Mouse (Mus musculus) R1 (cell line): Measurements from ENCODE around the gene Cadm3.

Experiments used
- DNase-seq: peaks from one replicate; pipeline ENCODE4 v3.0.0-alpha.2; 2018; ENCODE audit warnings: low read depth, low spot score

Cadm3 gene

DNA sequence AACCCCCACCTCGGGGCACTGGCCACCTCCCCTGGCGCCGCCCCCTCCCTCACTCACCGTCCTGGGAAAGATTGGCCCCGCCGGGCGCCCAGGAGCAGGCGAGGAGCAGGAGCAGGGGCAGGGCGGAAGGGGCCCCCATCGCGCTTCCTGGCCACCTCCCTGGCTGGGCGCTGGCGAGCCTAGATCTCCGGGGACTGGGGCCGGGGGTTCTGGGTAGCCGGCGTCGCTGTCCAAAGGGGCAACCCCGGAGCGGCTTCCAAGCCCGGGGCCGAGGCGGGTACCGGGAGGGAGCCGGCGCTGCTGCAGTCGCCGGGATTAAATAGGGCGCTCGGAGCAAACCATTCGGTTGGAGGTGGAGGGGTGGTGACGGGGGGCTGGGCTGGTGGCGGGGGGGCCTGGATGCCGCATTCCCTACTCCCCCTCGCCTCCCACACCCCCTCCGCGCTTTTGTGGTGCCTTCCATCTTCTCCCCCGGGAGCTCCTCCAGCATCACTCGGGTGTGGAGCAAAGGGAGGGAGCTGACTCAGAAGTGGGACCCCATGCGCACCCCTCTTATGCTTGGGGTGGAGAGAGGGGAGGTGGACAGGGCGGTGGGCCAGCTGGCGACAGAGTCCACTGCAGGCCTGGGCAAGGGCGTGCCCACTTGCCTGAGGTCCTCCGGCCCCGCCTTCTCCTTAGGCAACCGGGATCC, at the start of gene Cadm3:
Cadm3 (minus strand) TSS at position 340 of the 691 bp plus-strand sequence.
- peak; percentile 31 for DNase-seq

DNA sequence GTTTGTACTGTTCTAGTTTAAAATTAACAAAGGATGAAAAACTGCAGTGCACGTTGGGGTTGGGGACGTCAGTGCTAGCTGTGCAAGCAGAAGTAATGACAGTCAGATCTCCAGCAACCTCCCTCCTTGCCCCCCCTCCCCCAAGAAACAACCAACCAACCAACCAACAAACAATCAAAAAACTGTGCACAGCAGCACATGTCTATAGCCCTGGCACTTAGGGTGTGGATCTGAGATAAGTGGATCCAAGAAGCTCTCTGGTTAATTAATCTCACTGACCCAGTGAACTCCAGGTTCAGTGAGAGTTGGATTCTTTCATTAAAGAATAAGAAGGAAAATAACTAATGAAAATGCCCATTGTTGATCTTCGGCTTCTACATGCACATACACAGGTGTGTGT, 47.1 kb upstream of the Cadm3 start:
- DNase-seq = no peak

DNA sequence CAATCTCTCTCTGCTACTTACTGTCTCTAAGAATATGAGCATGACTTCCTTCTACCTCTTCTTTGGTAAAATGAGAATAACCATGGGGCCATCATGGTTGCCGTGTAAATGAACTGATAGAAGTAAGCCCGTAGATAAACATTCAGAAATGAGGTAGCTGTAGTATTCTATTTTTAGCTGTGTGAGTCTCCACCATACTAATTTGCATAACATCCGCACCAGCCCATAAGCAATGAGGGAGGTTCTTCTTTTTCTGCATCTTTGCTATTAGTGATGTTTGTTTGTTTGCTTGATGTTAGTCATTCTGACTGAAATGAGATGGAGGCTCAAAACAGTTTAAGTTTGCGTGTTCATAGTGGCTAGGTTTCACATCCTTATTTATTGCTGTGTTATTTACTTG, 44.4 kb upstream of the Cadm3 start:
- DNase-seq = no peak

DNA sequence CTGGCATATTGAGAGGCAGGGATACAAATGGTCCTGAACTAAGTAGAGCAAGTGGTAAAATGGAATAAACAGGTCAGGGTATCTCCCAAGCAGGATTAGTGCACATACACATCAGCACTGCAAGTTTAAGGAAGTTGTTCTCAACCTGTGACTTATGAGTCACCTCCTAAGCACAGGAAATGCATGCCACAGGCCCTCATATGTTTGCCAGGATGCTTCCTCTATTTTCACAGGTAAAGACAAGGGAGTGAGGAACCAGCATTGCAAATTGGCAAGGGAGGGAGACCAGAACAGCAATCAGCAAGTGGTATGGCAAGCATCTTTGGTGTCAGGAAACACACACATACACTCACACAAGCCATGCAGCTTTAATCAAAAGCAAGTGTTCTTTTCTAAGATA, 41.6 kb upstream of the Cadm3 start:
- no peak for DNase-seq

DNA sequence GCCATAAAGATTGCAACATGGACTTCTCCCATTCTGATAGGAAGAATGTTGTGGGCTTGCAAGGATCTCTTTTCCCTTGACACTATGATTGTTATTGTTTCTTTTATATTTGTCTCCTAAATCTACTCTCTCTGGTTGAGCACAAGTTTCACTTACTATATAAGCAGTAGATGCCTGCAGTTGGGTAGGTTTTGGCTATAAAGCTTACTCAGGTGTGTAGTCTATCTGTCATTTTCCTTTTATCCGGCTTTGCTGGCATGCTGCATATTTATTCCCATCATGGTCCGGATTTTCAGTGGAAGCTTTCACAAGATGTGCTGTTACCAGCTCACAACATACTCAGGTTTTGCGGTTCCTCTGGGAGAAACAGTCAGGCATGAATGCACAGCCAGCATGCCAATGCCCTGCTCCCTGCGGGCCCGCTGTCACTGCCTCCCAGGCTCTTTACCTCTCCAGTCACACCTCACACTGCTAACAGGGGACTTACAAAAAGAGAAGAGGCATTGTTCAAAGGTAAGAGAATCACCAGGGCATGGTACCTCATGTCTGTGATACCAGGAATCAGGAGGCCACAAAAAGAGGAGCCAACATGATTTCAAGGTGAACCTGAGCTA, 37.3 kb upstream of the Cadm3 start:
- no peak for DNase-seq

DNA sequence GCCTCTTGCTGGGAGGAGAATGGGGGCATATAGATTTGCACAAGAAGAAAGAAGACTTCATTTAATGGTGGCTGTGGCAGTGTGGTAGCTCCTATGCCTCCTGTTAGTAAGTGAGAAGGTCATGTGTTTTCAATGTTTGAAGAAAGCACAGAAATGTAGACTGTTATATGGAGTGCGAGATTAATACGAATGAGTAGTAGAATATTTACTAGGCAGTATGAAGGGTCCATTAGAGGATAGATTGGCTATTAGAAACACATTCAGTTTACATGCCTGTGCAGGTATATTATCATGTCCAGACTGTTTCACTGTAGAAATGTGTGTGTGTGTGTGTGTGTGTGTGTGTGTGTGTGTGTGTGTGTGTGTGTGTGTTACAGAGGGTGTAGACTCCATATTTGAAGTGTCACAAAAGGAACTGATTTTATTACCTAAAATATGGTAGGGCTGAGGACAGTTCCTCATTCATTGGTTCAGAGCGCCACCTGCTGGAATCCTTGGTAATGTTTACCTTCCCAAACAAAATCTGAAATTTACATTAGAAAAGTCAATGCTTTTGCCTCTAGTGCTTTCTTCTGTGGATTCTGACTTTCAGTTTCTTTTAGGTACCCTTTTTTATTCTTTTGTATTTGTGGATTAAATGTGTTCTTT, 31.0 kb upstream of the Cadm3 start:
- DNase-seq = peak; percentile 52

DNA sequence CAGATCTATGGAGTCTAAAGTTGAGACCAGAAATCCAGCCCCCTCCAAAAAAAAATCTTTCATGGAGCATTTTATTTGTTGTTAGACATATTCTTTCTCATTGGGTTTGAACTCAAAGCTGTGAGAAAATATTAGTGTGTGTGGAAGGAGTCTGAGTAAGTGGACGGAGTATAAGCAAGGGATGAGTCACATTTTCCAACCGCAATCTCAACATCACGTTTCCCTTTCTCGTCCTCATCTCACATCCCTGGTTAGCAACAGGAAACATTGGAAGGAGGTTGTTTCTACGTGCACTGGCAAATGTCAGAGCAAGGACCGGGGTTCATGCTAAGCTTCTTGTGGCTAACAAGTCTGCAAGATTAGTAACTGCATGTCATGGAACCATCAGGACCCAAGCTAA, 24.3 kb upstream of the Cadm3 start:
- no peak for DNase-seq

DNA sequence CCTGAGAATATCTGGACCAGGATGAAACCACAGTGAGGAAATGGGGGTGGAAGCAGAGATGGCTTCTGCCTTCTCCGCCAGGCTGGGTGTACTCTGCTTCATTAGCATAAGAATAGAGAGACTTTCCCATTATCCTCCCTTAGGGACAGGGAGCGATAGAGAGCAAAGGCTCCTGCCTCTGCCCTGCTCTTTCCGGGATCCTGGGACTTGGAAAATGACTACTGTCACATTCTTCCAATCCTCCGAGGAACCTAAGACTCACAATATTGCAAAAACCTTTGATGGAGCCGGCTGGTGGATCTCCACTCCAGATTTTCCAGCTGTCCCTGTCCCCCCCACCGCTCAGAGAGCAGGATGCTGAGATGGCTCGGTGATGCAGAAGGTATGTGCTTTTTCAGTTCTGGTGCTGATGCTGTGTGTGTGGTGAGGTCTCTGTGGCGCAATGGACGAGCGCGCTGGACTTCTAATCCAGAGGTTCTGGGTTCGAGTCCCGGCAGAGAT, 22.5 kb upstream of the Cadm3 start:
- DNase-seq = peak; percentile 78

DNA sequence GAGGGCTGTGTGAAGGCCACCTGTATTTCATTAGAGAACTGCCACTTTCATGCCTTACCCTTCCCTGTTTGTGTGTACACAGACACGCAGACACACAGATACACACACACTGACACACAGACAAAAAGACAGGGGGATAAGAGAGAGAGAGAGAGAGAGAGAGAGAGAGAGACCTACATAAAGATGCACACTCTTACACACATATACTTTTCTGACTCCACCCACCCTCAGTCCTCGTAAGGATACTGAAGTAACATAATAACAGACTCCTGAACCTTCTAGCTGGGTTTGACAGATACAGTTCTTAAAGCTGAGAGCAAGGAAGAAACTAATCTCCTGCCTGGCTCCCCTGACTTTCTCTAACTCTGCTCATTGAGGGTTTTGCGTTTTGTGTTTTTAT, 21.9 kb upstream of the Cadm3 start:
- DNase-seq = no peak

DNA sequence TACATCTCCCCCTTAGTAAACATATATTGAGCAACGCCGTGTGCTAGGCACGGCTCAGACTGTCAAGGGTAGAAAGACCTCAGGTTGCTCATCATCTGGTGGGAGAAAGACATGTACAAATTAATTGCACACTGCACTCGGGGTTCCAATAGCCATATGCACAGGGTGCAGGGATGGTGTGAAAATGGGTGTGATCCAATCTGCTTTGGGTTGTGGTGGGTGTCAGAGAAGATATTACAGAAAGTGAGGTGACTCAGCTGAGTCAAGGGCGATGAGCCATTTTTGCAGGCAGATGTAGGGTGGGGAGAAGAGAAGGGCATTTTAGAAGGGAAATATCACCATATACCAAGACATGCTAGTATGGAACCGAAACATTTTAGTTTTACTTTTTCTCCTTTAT, 13.9 kb upstream of the Cadm3 start:
- DNase-seq = no peak

DNA sequence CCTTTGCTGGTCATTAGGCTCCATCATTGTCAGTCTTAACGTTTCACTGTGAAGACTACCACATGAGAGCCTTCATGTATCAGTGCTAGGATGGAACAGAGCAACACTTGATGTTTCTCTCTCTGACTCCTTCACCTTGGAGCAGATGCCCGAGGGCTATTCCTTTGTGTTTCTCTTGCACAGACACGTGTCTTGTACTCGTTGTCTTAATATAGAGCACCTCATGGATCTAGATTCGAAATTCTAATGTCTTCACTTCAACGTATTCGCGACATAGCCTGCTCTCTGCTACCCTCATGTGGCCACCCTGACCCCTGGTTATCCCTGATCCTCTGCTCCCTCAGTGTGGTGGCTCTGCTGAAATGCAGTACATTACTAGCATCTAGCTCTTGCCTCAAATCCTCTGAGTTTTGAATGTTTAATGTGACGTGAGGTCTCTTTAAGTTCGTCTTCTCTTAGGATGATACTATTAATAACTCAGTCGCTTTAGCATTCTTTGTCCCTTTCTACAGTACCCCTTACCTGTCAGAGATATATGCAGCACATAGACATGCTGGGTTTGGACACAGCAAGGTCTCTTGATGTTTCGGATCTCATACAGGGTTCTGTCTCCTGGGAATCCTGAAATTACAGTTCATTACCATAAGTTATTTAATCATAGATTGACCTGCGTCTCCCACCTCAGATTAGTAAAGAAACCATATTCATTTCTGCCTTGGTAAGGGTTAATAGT, 10.1 kb upstream of the Cadm3 start:
- peak; percentile 46 for DNase-seq

DNA sequence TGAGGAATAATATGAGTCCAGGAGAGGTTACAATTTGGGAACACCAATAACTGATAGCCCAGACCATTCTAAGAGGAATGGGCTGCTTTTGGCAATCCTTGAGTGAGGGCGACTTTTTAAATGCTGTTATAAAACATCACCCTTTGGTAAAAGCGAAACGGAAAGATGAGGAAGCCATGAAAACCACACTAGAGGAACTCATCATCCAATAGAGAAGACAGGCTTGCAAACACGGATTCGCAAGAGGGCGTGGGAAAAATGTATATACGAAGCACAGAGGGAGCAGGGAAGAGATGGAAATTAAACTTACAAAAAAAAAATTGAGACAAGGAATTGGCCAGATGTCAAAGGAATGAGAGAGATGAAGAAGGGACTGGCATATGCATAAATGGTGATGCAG, 6.5 kb upstream of the Cadm3 start:
- DNase-seq = no peak

DNA sequence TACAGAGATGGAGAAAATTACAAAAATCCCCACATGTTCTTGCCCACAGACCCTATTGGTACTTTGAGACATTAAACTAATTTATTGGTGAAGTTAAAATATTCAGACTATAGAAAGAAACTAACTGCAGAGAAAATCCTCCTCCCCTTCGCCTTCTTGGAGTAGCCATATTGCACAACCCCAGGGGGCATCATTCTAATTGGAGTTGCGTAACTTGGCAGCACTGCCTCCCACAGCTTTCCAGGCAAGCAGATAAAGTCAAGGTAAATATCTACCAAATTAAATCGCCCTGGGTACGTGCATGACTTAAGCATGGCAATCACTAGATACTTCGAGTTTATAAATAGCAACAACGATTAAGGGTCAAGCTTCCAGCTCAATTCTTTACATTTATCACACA, 4.1 kb upstream of the Cadm3 start:
- no peak for DNase-seq

DNA sequence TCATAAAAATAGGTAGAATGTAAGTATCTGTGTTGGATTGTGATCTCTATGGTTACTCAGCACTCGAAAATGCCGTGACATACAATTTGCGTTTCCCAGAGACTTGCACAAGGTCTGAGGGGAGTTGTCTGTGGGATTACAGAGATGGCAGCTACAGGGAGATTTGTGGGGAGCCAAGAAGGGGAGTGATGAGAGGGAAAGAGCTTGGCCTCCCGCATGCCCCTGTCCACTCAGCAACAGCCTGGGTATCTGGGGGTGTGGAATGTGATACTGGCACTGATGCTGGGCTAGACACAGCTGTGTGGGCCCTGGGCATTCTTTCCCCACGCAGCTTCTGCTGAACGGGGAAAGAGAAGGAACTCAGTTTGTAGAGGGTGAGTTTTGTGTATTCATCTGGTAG, 3.0 kb upstream of the Cadm3 start:
- DNase-seq = no peak

DNA sequence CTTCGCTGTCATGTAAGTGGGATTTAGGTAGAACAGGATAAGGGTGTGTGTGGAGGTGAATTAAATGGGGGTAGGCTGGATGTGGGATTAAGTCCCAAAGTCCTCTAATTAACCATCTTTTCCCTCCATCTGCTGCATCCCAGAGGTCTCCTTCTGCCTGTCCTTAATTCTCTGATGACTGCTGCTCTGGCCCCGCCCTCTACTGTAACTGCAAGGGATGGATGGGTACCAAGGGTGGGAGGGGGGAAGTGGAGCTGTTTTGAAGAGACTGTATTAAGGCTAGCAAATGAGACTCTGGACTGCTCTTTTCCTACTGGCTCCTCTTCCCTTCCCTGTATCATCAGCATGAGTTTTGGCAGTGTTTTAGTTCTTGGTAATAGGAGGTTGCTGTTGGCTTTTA, 2.1 kb upstream of the Cadm3 start:
- no peak for DNase-seq

DNA sequence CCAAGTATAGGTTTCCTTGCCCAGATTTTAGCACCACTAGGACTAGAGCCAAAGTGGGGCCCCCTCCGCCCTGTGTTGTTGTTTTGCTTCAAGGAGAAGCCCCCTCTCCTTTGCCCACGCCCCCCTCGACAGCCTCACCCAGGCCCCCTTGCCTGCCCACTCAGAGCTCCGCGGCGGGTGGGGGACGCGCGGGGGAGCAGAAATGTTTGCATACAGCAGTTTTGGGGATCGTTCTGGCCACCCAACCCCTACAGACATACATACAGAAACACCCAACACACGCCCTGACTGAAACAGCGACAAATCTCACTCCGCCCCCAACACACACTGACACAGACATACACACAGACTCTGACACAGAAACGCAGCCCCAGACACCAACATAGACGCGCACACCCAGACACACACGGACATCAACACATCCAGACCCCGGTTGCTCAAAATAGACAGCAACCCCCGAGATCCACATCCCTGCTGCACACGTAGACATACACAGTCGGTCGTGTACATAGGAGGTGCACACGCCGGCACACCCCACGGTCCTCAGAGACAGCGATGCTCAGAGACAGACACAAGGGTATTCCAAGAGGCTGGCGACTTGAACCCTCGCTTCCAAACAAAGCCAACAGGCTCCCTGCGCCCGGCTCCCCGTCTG, 667 bp downstream of the Cadm3 start:
- DNase-seq = no peak

DNA sequence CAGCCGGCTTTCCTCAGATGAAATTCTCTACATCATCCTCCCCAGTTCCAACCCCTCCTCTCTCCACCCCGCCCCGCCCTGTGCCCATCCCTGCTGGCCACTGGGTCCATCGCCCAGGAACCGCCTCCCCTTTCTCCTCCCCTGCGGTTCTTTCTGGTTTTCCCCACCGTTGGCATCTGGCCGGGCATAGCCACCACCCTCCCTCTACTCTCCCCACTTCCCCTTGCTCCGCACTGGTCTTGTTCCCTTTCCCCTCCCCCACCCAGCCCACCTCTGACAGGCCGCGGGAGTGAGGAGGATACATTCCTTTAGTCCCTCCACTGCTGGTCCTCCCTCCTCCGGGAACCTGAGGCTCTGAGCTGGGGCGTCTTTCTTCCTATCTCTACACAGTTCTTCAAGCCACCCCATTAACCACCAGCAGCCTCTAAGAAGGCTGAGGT, 1.5 kb downstream of the Cadm3 start:
- DNase-seq = peak; percentile 2

DNA sequence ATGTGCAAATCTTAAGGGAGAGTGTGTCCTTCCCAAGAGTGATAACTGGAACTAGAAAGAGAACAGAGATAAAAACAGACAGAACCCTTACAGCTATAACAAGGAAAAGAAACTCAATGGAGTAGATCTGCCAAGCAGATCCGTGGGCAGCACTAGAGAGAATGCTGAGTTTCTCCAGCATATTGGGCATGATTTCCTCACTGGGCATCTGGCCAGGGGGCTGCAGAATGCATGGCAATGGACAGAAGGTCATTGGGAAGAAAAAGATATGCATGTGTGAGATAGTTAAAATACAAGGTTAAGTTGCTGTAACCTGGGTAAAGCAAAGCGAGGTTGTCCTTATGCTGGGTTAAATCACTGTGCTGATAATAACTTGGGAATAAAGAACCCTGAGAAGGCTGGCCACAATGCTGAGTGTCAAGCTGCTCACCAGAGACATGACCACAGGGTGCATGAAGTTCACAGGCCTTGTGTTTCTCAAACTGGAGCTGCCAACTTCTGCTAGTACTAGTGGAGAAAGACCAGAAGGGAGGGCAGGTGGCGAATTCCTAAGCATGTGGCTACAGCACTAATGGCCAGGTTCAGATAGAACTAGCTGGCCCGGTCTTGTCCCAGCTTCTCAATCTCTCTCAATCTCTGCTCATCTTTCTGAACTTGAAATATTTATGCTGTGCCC, 3.2 kb downstream of the Cadm3 start:
- no peak for DNase-seq

DNA sequence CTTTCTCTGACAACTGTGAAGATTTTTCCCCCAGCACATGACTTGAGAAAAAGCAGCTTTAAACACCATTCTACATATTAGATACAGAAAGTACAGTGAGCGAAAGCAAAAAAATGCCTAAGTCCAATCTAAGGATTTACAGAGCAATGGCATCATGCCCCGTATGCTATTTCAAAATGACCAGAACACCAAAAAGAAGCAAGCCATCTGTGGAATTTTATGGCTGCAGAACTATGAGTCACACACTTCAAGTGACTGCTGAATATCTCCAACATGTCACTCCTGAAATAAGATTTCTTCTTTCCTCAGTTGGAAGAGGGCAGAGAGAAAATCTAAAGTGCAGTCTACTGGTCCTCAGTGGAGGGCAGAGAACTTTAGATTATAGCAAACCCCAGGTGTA, 4.1 kb downstream of the Cadm3 start:
- DNase-seq = no peak

DNA sequence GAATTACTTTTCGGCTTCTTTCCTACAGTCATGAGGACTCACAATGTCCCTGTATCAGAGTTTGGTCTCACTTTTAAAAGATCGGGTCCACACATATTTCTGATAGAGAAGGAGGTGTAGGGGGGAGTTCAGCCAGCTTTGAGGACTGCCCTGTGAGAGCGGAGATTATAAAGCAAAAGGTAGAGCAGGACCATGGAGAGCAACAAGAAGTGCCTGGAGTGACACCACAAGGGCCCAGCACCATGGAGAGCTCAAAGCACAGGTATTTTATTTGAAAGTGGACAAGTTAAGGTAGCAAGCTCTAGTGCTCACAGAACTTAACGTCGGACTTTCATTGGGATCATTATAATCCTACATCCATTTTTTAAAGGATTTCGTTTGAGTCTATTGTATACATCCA, 5.8 kb downstream of the Cadm3 start:
- peak; percentile 81 for DNase-seq

DNA sequence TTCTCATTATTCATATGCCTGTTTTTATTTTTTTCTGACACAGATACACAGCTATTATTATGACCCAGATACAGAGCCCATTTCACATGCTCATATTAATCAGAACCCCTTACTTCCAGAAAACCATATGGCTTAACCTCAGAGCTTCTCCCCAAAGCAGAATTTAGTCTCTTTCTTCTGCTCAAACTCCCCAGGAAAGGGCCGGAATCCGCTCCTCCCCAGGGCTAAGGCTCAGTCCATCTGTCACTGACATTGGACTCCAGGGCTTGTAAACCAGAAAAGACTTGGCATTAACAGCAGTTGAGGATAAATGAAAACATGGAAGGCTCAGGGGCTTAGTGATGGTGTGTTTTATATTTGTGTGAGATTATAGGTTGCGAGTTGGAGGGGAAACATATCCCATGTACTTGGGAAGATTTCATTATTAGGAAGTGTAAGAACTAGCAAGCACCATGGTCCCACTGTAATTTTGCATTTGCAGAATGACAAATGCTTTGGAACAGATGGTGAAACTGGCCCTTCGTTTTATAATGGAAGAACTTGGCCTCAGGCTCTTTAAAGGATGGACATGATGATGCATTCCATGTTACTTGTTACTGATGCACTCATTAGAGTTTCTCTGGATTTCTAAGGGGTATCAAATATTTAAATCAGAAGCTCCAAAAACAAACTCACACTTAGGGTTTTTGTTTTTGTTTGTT, 7.8 kb downstream of the Cadm3 start:
- no peak for DNase-seq
